Mouse (Mus musculus): ENCODE results near the gene Smco4.
A peak's percentile ranks its signal among the peaks of the same experiment; 100 is the strongest.

The Smco4 gene

DNA sequence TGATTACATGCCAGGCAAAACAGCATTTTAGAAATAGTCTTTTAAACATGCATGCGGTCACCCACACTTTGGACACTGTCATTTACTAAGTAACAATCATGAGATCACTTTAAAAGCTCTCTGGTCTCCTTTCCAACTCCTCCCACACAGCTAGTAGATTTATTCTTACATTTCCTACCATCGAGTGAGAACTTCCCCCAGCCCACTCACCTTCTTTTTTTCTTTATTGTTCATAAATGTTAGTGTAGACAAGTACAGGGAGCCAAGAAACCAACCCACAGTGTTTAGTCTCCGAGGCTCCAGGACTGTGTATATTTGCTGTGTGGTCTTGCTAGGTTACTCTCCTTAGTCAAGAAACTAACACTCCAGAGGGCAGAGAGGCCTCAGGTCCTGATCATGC, 16.1 kb downstream of the Smco4 start:
- DNase-seq: no peak

DNA sequence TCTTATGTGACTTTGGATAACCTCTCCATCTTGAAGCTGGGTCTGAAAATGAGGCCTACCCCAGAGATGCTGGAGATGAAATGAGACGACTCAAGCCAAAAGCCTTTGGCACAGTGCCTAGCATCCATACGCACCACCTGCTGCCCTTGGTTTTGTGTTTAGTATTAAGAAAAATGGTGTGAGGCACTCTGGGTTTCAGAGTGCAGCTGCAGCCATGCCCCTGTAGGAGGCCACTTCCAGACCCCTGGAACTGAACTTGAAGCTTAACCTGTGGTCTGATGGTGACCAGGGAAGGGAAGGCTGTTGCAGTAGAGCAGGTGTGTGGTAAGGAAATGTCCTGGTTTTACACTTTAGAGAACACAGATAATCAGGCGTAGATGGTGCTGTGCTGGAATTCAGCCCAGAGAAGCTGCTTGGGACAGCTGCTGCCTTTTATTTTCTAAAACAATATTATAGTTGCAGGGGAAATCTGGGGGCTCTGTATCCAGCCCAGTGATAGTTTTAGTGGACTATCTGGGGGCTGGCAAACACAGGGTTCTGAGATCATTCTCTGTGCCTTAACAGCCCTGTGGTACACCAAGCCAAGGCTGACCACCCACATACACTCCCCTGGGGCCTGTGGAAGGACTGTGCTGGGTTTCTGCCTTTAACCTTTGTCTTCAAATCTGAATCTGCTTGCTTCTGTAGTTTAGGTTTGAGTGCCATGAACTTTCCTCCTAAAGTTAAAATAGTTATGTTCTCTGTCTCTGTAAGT, 17.5 kb downstream of the Smco4 start:
- DNase-seq: no peak

DNA sequence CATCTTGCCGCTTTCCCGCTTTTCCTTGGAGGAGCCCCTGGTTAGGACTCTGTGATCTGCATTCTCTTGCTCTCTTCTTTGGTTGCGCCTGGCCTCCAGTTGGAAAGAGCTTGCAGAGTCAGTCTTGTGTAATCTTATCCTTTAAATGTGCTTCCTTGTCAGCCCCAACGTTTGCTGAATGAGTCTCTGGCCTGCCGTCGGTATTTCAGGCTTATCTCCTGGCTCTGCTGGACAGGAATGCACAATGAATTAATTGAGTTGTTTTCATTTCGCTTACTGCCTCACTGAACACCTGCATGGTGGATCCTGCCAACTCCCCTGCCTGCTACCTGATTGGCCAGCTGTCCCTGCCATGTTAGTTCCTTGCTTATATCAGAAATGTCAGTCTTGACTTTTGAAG, 19.7 kb downstream of the Smco4 start:
- DNase-seq: peak; percentile 52

DNA sequence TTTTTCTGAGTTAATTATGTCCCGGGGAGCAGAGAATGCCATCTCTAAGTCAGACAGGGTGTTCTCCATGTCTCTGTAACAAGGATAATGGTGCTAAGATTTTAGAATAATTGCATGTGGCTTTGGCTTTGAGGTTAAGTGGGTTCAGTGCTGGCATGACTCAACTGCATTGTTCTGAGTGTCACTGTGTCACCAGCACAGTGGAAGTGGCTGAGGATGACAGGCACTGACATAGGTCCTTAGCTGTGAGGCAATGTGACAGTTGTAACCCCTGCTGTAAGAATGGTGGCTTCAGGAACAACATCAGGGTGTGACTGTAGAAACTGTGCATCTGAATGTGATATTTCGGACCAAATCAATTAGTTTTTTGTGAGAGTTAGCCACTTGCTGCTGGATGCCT, 22.8 kb downstream of the Smco4 start:
- no peak for DNase-seq

DNA sequence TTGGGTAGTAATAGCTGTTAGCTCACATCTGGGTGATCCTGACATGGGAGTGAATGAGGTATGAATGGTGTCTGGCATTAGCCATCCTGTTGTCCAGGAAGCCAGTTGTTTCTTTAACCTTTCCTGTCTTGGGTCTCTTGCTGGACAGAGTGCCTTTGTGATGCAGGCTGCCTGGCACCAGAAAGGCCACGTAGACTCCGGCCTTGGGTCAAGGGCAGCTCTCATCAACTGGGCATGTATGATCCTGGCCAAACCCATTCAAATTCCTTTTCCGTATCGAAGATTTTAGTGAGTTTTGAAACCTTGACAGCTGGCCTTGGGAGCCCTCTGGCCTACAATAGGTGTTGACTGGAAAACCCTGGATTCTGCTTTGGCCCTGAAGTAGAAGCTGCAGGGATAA, 24.7 kb downstream of the Smco4 start:
- no peak for DNase-seq

DNA sequence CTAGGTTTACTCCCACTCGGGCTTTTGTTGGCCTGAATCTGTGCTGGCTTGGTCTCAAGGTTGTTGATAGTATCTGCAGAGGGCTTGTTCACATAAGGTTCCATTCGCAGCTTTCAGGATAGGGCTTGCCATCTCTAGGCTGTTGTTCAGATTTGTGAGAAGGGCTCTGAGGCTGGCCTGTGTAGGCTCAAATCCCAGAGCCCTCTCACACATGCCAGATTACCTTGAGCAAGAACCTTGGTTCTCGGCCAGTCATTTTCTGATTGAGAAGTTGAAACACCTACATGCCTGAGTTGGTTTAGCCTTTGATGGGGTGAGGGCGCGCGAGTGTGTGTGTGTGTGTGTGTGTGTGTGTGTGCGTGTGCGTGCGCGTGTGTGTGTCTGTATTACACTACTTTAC, 29.1 kb downstream of the Smco4 start:
- DNase-seq: no peak

DNA sequence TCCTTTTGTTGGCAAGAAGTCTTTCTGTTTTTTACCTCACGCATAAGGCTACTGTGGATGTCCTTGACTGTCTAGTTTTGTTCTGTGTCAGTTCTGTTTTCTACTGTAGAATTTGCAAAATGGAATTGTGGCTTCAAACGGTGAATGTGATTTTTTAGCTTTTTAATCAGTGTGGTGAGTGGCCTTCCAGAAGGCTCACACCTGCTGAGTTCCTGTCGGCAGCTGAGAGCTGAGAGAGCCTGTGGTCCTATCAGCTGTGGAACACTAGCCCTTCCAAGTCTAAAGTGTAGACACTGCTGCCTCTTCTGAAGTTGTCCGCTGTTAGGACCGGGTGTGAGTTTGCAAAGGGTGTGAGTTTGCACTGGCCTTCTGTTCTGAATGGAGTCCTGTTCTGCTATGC, 29.7 kb downstream of the Smco4 start:
- no peak for DNase-seq

DNA sequence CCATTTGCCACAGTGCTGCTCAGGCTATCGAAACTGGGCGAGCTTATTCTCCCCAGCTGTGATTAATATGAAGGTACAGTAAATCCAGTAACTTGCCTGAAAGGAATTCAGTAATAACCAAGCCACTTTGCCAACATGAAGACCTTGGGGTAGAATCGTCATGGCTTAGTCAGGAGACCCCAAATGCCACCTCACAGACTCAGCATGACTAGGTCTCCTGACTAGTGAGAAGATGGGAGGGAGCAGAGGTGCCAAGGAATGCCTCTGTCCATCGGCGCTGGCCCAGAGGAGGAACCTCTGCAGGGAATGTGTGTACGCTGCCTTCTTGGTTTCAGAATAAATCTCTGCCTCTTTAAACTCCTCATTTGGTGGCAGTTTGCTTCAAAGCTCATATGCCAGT, 30.4 kb downstream of the Smco4 start:
- DNase-seq: no peak

DNA sequence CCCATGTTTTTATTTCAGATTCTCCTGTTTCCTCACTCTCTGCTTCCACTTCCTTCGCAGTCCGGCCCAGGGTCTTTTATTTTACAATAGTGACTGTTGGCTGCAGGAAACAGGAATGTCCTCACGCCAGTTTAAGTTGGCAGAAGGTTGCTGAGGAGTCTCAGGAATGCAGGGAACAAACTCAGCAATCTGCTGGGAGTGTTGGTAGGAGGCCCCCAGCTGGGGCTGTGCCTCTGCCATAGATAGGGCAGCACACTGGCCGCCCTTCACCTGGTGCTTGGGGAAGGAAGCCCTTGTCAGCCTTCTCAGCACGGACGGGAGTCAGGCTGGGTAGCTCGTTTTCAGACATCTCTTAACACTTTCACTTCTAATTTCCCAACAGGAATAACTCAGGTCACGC, 32.0 kb downstream of the Smco4 start:
- peak; percentile 34 for DNase-seq

DNA sequence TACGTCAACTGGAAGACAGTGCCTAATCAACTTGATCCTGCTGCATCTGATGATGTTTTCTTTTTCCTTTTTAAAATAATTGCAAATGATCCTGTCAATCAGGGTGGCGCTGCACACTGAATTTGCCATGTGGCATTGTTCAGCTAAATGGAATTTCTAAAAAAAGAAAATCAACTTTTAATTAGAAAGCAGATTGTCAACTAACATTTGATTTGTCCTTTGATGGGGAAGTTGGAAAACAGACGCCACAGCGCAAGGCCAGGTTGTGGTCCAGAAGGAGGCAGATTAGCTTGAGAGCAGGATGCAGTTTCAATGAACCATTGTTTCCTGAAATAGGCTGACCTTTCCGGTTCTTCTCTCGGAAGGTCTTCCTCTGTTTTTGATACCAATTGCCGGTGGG, 33.3 kb downstream of the Smco4 start:
- DNase-seq: no peak

DNA sequence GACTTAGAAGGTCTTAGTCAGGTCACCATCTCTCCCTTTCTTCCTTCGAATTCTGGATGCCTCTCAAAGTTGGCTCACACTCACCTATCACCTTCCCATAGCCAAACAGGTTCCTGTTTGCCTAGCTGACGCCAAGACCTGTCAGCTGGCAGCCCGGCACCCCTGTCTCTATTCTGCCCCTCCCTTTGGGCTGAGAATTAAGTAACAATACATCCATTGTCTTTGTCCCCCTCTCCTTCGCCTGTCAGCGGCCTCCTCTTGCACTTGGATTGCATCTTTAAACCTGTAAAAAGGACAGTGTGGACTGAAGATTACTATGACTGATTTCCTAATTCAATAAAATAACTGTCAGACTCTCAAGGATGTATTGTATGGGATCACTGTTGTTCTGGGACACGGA, 34.6 kb downstream of the Smco4 start:
- no peak for DNase-seq

DNA sequence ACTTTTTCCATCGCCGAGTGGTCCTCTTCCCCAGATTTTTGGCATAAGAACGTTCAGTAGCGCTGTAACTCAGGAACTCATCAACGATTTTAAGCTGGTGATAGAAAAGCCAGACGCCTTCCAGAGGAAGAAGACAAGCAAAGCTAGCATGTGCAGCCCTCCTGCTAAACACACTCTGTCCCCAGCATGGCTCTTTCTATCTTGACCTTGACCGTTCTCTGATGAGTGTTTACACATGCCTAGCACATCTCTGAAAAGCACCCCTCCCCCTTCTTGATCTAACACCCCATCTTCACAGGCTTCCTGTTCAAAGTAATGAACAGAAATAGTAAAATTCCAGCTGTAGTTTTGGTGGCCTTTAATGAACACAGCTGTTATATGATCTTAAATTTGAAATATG, 35.1 kb downstream of the Smco4 start:
- no peak for DNase-seq

DNA sequence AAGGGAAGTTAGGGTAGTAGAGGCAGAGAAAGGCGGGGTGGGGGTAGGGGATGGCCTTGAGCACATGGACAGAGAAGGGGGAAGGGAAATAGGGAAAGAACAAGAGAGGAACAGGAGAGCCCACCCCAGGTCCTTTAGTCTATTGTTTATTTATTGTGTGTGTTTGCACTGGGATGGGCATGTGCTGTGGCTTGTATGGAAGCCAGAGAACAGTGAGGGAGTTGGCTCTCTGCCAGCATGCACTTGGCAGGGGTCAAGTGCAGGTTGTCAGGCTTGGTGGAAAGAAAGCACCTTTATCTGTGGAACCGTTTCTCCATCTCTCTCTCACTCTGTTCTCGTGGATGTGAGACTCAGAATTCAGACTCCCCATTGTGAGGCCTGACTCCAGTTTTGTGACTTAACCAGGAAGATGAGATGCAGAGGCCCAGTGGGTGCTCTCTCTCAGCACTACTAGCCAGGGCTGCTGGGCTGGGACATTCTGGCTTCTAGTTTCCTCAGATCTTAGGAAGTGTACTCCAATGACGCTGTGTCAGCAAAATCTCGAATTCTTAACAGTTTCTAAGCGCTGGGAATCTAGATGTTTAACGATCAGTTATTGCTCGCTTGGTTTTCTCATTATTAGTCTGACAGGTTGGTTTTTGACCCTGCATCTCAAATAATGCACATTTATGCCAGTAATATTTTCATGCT, 36.2 kb downstream of the Smco4 start:
- no peak for DNase-seq

DNA sequence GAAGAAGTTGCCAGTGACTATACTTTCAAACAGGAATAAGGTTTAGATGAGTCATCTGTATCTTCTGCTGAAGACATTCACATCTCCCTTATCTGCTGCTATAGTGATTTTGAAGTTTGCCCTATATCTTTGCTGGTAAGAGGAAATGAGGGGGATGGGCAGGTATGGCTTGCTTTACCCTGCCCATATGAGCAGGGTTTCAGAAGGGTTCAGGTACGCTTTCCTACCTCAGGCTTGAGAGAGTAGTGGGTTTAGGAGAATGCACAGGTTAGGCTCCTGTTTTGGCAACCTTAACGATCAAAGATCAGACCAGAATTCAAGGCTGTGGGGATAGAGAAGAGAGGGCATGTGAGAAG, 36.7 kb downstream of the Smco4 start:
- no peak for DNase-seq

DNA sequence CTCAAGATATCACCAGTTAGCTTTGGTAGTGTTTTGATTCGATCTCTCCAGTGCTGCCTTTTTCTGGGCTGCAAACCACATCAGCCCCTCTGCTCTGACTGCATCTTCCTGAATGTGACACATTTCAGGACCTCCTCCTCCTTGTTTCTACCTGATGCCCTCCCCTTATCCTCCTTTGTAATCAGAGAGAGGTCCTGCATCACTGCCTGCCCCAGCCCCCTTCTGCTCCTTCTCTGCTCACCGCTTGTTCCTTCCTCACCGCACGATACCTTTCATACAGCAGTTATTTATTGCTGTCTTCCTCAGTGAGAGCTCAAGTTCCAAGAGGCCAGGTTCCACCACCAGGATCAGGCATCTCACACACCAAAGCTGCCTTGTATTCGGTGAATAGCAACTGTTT, 38.0 kb downstream of the Smco4 start:
- no peak for DNase-seq

DNA sequence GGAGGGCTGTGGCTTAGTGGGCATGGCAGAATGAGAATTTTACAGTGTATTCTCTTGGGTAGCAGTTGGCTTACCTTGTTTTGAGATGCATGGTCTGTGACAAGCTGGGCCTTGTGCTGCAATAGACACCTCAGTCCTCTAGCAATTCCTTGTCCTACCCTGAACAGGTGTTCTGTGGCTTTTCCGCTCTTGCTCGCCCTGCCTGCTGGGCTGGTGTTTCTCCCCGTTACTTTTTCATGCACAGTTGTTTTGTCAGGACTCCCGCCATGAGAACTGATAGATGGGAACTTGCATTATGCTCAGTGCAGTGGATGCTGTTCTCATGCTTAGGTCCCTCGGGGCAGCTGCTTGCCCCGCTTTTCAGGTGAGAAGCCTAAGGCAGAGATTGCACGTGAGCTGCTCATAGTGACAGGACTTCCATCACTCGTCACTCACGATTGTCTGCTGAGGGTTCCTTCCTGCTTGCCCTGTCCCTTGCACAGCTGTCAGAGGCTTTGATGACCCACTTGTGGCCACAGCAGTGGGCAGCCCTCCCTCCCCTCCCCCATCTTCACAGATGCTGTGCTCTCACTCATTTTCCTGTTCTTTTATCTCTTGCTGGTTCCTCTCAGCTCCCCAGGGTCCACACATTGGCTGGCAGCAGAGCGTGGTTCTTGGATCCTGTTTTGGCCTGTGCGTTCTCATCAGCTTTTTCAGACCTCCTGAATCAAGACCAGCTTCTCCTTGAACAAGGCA, 40.3 kb downstream of the Smco4 start:
- DNase-seq: no peak

DNA sequence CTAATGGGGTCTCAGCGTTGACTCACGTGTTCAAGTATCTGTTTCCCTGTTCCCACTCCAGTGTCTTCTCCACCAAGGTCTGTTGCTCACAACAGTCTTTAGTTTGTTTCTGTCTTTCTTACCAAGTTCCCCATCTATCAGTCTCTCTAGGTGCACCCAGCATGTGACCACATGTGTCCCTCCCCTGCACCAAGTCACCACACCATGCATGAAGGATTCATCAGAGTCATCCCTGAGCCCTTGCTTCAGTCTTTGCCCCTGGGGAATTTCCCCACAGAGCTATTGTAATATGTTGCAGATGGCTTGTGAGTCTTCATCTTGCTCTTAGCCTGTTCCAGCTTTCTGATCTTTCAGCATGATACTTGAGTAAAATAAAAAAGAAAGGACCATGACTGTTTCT, 40.9 kb downstream of the Smco4 start:
- no peak for DNase-seq

DNA sequence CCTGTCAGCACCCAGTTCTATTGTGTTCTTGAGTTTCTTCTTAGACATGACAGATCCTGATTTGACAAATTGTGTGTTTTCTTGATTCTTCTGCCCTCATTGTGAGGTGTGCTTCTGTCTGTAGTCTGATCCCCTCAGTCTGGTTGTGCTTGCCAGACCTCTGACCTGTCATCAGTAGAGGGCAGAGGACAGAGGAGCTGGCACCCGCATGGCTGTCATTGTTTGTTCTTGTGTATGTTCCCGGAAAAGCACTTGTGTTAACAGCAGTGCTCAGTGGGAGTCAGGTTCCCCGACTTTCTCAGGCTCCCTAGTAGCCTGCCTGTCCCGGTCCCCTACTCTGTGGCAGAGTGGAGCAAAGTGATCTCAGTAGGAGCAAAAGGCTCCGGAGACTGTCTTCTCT, 42.2 kb downstream of the Smco4 start:
- peak; percentile 46 for DNase-seq

DNA sequence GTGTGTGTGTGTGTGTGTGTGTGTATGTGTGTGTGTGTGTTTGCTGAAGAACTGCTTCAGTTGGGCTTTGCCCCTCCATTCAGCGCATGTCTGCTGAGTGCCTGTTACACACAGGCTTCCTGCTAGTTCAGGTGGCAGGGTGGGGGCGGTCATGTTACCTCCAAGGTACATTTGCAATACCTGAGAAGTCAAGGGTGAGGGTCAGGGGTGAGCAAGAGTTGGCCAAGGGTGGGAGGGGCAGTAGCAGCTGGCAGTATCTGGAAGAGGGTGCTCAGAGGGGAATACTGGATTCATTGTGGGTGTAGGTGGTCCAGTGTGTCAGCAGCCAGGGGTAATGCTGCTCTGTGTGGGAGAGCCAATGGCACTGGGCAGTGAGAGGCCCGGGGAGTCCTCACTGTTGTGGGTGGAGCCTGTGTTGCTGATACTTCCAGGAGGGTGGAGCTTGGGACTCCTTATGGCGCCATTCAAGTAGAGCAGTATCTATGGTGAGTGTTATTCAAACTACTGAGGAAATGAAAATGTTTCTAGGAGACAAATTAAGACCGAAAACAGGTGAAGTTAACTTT, 43.7 kb downstream of the Smco4 start:
- DNase-seq: no peak

DNA sequence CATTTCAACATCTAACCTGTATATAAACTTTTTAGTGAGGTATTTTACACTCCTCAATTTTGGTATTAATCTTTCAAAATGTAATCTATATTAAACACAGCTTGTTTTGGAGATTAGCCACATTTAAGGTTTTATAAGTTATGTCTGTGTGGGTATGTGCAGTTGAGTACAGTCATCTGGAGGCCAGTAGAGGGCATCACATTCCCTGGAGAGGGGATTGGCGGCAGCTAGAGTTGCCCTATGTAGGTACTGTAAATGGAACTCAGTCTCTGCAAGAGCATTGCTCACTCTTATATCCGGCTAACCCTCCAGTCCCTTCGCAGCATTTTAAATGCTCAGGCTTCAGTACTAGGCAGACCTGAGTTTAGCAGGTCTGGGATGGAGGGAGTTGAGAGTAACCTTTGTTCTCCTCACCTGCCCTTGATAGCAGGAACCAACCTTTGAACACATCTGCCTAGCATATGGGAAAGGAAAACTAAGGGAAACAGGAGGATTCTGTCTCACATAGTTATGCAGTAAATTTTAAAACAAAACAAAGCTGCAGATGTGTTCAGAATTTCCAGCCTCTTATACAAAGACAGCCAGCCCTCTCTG, 44.3 kb downstream of the Smco4 start:
- DNase-seq: no peak

DNA sequence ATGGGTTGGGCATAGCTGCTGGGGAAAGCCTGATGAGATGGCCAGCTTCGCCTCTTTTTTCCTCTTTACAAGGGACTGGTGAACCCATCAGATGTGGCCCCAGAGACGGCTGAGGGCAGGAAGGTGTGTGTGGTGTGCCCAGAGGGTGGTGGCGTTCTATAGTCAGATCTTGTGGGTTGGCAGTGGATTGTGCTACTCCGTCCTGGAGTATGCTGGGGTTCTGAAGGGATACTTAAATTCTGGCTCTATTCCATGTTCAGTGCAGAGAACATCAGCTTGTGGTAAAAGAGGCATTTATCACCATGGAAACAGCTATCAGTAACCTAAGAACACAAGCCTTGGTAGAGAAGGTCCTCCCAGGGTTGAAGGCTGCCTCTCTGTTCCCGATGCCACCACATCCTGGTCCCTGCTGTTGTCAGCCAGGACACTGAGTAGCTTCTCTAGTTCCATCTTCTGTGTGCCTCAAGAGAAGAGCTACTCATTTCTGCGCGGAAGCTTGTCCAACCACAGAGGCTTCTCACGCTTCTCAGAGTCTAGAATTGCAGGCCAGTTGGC, 45.8 kb downstream of the Smco4 start:
- no peak for DNase-seq

DNA sequence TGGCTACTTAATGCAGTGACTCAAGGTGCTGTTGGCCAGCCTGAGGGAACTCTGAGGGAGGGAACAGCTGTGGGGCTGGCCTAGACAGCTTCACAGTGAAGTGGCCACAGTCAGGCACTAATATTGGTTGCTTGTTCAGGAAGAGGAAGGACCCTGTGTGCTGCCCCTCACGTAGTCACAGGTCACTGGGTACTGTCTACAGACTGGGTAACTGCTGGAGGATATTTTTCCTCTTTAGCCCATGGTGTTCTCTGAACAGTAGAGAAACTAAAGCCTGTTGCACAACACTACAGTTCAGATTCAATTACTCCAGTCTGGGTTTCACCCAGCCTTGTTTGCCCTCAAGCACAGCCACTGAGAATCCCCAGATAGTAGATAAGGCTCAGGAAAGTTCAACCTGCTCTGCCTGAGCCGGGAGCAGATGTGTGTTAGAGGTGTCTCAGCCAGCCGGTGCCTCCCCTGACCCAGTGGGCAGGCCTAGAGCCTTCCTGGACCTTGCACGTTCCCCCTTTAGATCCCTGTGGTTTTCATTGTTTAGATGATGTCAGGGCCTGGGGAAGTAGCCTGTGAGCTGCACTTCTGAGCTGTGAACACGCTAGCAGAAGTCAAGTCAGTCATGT, 48.6 kb downstream of the Smco4 start:
- DNase-seq: no peak

DNA sequence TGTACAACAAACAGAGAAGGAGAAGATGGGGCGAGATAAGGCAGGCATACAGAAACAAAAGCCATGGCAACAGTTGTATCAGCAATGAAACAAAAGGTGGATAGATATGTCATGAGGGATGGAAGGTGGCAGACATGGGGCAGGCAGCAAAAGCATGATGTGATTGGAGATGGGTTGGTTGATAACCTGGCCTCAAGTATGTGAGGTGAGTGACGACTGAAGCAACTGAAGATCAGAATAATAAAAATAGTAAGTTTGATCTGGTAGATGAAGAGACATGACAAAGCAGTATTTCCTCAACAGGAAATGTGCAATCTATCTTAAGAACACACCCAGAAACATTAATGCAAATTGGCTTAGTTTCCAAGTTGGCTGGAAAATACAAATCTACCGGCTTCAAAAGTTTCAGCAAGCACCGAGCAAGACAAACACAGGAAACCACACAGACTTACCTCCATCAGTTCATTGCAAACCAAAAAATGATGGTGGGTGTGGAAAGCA, 57.3 kb downstream of the Smco4 start:
- no peak for DNase-seq
